Mouse (Mus musculus) neutrophil, adult 83 days (primary cell): ENCODE results near the gene Lce3a. TPM values are rescaled to one million over a fixed set of nuclear protein-coding genes. Genes with fewer than 3 reads are reported as not detected.

Experiments used
- total RNA-seq, 2 experiments: library from RNA; stranded (reverse); gene quantifications; one replicate each; pipeline ENCODE4 v1.2.4; 2023

Lce3a gene
- total RNA-seq = not detected

GRCm38 (mm10) chr3:92926130-92926529 is at the start of gene Lce3a:
TSS of gene Lce3a (minus strand) at chr3:92926230.

DNA sequence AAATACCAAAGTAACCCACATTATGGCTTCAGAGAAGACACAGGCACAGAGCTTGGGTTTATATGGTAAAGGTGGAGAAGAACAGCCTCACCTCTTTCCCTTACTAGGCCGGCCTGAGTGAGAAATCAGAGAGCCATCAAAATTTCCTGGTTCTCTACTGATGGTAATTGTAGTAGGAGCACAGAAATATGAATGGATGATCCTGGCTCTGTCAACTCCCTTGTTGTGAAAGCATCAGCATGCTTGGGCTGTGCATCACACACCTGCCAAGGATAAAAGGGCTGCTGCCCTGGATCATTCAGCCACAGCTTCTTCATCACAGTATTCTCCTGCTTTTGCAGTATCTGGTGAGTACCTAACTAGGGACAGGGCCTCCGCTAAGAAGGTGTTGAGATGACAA is 40.7 kb upstream of the Lce3a start, which contains the start of gene Lce3e:
TSS of gene Lce3e (plus strand) at position 301 of the 400 bp plus-strand sequence.

DNA sequence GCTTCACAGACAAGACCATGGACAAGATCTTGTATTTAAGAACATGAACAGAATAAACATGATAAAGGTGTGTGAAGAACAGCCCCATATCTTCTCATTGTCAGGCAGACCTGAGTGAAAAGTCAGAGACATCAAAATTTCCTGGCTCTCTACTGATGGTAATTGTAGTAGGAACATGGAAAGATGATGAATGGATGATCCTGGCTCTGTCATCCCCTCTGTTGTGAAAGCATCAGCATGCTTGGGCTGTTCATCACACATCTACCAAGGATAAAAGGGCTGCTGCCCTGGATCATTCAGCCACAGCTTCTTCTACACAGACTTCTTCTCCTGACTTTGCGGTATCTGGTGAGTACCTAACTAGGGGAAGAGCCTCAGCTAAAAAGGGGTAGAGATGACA is 31.1 kb upstream of the Lce3a start, which contains the start of gene Lce3d:
TSS of gene Lce3d (plus strand) at position 301 of the 400 bp plus-strand sequence.

GRCm38 (mm10) chr3:92944186-92944585 is 18.2 kb upstream of the Lce3a start, which contains the start of gene Lce3c:
TSS of gene Lce3c (plus strand) at chr3:92944486.

DNA sequence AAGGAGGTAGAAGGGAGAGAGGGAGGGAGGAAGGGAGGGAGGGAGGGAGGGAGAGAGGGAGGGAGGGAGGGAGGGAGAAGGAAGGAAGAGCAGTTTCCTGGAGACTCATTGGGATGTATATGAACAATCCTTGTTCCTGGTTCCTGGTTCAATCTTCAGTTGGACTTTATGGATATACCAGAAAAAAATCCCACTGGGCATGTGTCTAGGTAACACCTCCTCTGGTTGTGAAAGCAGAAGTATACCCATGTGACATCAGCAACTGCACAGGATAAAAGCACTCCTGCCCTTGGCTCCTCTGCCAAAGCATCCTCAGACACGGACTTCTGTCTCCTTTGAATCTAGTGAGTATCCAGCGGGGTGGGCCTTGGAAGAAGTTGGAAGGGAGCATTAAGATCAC is 6.6 kb upstream of the Lce3a start, which contains the start of gene Lce3b:
TSS of gene Lce3b (plus strand) at position 301 of the 400 bp plus-strand sequence.

Other genes with a start within 250 kb of the Lce3a start
- not detected for gene Lce1c, start 247.0 kb downstream of the Lce3a start, total RNA-seq
- not detected for gene Lce1d, start 239.0 kb downstream of the Lce3a start, total RNA-seq
- not detected for gene Lce1e, start 217.2 kb downstream of the Lce3a start, total RNA-seq
- gene Lce1f, start 205.9 kb downstream of the Lce3a start, total RNA-seq = not detected
- gene Gm38119, start 187.1 kb downstream of the Lce3a start, total RNA-seq = not detected
- gene Lce1g, start 173.9 kb downstream of the Lce3a start, total RNA-seq = not detected
- not detected for gene Lce1h, start 161.2 kb downstream of the Lce3a start, total RNA-seq
- gene Lce1i, start 147.3 kb downstream of the Lce3a start, total RNA-seq = not detected
- gene Lce1j, start 135.7 kb downstream of the Lce3a start, total RNA-seq = not detected
- gene Lce1k, start 118.3 kb downstream of the Lce3a start, total RNA-seq = not detected
- gene Kprp, start 99.0 kb downstream of the Lce3a start, total RNA-seq = not detected
- not detected for gene Lce1l, start 74.9 kb downstream of the Lce3a start, total RNA-seq
- not detected for gene 2310050C09Rik, start 56.0 kb downstream of the Lce3a start, total RNA-seq
- gene Lce3b, start 6.7 kb upstream of the Lce3a start, total RNA-seq = not detected
- gene Lce3c, start 18.3 kb upstream of the Lce3a start, total RNA-seq = not detected
- gene Lce3d, start 31.2 kb upstream of the Lce3a start, total RNA-seq = not detected
- not detected for gene Lce3e, start 40.8 kb upstream of the Lce3a start, total RNA-seq
- gene Lce3f, start 66.0 kb upstream of the Lce3a start, total RNA-seq = not detected
- gene Crct1, start 89.5 kb upstream of the Lce3a start, total RNA-seq = not detected
- gene Lce1m, start 92.8 kb upstream of the Lce3a start, total RNA-seq = not detected
- gene Gm4858, start 142.6 kb upstream of the Lce3a start, total RNA-seq = not detected
- gene Crnn, start 218.6 kb upstream of the Lce3a start, total RNA-seq = not detected